Mouse (Mus musculus) megakaryocyte, embryonic 14.5 days (primary cell): ENCODE data around the gene Slc9a6.

Experiments
- FLI1 ChIP-seq: IDR thresholded peaks from 2 replicates; pipeline ENCODE4 v1.6.1; 2012; ENCODE audit warnings: low read length, inconsistent platforms, mixed read lengths
- GATA1 ChIP-seq: IDR thresholded peaks from 3 replicates; pipeline ENCODE4 v1.6.1; 2012; ENCODE audit warnings: mixed read lengths, low read length, inconsistent platforms, borderline replicate concordance

- TF ChIP-seq GATA1 (no peak), FLI1 (no peak)
These were observed 40.7 kb downstream of the Slc9a6 start for GRCm38 (mm10) chrX:56650355-56650652.
